Mouse (Mus musculus): Measurements from ENCODE around the gene Csn1s2b.

- no peak for TF ChIP-seq CTCF (IDR thresholded peaks at IDR 0.05; ENCODE audit: insufficient read depth, low read depth, low read length)
- no peak for TF ChIP-seq POLR2A (IDR thresholded peaks at IDR 0.05; ENCODE audit: insufficient read depth, low read depth, low read length)
Observed at GRCm38 (mm10) chr5:87870084-87870483, 62.2 kb downstream of the Csn1s2b start.

Measured in olfactory bulb, adult 2 months (tissue).